Mouse (Mus musculus): ENCODE measurements around the gene Cnnm1.

DNA sequence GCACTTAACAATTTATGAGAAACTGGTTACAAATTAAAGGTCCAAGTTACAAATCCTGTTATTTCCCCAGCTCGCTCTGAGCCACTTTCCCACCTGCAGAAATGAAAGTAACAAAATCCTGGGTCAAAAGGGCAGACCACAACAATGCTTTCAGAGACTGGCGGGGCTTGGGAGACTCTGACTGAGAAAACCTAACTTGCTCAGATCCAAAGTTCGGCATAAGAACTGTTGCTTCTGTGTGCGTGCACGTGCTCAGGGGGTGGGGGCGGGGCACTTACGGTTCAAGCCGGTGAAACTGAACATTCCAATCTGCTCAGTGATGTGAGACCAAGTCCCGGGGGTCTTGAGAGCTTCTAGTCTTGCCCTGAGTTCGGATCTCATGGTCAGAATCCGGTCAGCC lies 62.4 kb downstream of the Cnnm1 start:
- TF ChIP-seq SMC3 (IDR thresholded peaks at IDR 0.05; ENCODE audit: low read depth, low read length) (no peak), CTCF (IDR thresholded peaks at IDR 0.05 in 2 of 3, conservative IDR thresholded peaks at IDR 0.05 in 1 of 3; ENCODE audit: control insufficient read depth in 1 of 3, insufficient read depth in 1 of 3, low read depth in 2 of 3, low read length in 3 of 3, poor library complexity in 1 of 3, severe bottlenecking in 1 of 3) (no peak), MAX (IDR thresholded peaks at IDR 0.05; ENCODE audit: low read length) (no peak), TCF12 (IDR thresholded peaks at IDR 0.05; ENCODE audit: low read depth, low read length) (no peak), TBP (IDR thresholded peaks at IDR 0.05; ENCODE audit: low read depth, low read length) (no peak), JUND (IDR thresholded peaks at IDR 0.05; ENCODE audit: low read depth, low read length) (no peak), POLR2A (IDR thresholded peaks at IDR 0.05; ENCODE audit: control insufficient read depth in 1 of 2, insufficient read depth in 1 of 2, low read depth in 1 of 2, low read length in 2 of 2, poor library complexity in 1 of 2) (no peak), GATA1 (IDR thresholded peaks at IDR 0.05; ENCODE audit: low read depth, low read length) (no peak)
